Mouse (Mus musculus): Measurements from ENCODE around the gene Rhbdl1. TPM values are rescaled to one million over a fixed set of nuclear protein-coding genes. Genes with fewer than 3 reads are reported as not detected.

Rhbdl1 gene
- polyA plus RNA-seq, 1 experiment from 2014 or later = 1.4 TPM

- TF ChIP-seq EP300 (IDR thresholded peaks at IDR 0.05) = no peak
- no peak for TF ChIP-seq CTCF (IDR thresholded peaks at IDR 0.05)
- Histone ChIP-seq H3K4me2 (replicated peaks; ENCODE audit: low read depth, low read length) (no peak overlapping the region), H3K36me3 (ENCODE audit: insufficient read depth, low read length) (peaks cover 9% of the 10 kb centered on the region; the same call in 1 of the 2 replicates)
These were observed 44.0 kb upstream of the Rhbdl1 start for GRCm38 (mm10) chr17:25880913-25881641.

GRCm38 (mm10) chr17:25880196-25880910 is 43.3 kb upstream of the Rhbdl1 start, which contains the start of gene Wfikkn1:
TSS of gene Wfikkn1 (minus strand) at chr17:25880858.
- H3K9me3 ChIP-seq (ENCODE audit: low read length) = no peaks in the 10 kb centered on the region

More at GRCm38 (mm10) chr17:25880913-25881641, 44.0 kb upstream of the Rhbdl1 start:
- H3K9ac ChIP-seq (replicated peaks; ENCODE audit: low read depth) = no peak overlapping the region
- H3K4me3 ChIP-seq (ENCODE audit: low read depth, low read length) = no peak overlapping the region
- no peak overlapping the region for H3K27ac ChIP-seq (ENCODE audit: low read length)
- no peak for DNase-seq (ENCODE audit: low spot score)
- WGBS = 25% methylated on average over 5 of the region's 5 CpGs
- no peak for ATAC-seq
- no peaks in the 10 kb centered on the region for H3K9me3 ChIP-seq (ENCODE audit: low read length)
- no peaks in the 10 kb centered on the region for H3K27me3 ChIP-seq (replicated peaks; ENCODE audit: insufficient read depth, low read length)
- H3K4me1 ChIP-seq (ENCODE audit: insufficient read depth, low read depth, low read length) = peaks cover 2% of the 10 kb centered on the region; the same call in 1 of the 2 replicates

GRCm38 (mm10) chr17:25879750-25880149 is 42.7 kb upstream of the Rhbdl1 start:
- no peak overlapping the region for H3K4me3 ChIP-seq (ENCODE audit: low read depth, low read length)
- H3K4me1 ChIP-seq (ENCODE audit: insufficient read depth, low read depth, low read length) = peaks cover 6% of the 10 kb centered on the region; the same call in 1 of the 2 replicates
- peaks cover 9% of the 10 kb centered on the region; the same call in 1 of the 2 replicates for H3K36me3 ChIP-seq (ENCODE audit: insufficient read depth, low read length)
- no peak overlapping the region for H3K9ac ChIP-seq (replicated peaks; ENCODE audit: low read depth)
- no peak overlapping the region for H3K4me2 ChIP-seq (replicated peaks; ENCODE audit: low read depth, low read length)
- TF ChIP-seq EP300 (IDR thresholded peaks at IDR 0.05) = no peak
- TF ChIP-seq CTCF (IDR thresholded peaks at IDR 0.05) = no peak
- H3K27me3 ChIP-seq (replicated peaks; ENCODE audit: insufficient read depth, low read length) = no peaks in the 10 kb centered on the region
- WGBS = 76% methylated on average over 8 of the region's 8 CpGs
- DNase-seq (ENCODE audit: low spot score) (no peak), ATAC-seq (no peak)
- no peak overlapping the region for H3K27ac ChIP-seq (ENCODE audit: low read length)
- no peaks in the 10 kb centered on the region for H3K9me3 ChIP-seq (ENCODE audit: low read length)

More at GRCm38 (mm10) chr17:25880196-25880910, 43.3 kb upstream of the Rhbdl1 start, which contains the start of gene Wfikkn1:
- H3K4me3 ChIP-seq (ENCODE audit: low read depth, low read length) = no peak within 1 kb of the TSS
- ATAC-seq = no peak
- no peak within 1 kb of the TSS for H3K27ac ChIP-seq (ENCODE audit: low read length)
- H3K4me2 ChIP-seq (replicated peaks; ENCODE audit: low read depth, low read length) = no peak within 1 kb of the TSS
- no peak for DNase-seq (ENCODE audit: low spot score)
- H3K9ac ChIP-seq (replicated peaks; ENCODE audit: low read depth) = no peak within 1 kb of the TSS
- TF ChIP-seq CTCF (IDR thresholded peaks at IDR 0.05) (no peak), EP300 (IDR thresholded peaks at IDR 0.05) (no peak)
- 48% methylated on average over 5 of the region's 5 CpGs for WGBS
- peaks cover 6% of the 10 kb centered on the region; the same call in 1 of the 2 replicates for H3K4me1 ChIP-seq (ENCODE audit: insufficient read depth, low read depth, low read length)
- H3K36me3 ChIP-seq (ENCODE audit: insufficient read depth, low read length) = peaks cover 9% of the 10 kb centered on the region; the same call in 1 of the 2 replicates
- no peaks in the 10 kb centered on the region for H3K27me3 ChIP-seq (replicated peaks; ENCODE audit: insufficient read depth, low read length)

- Histone ChIP-seq H3K36me3 (ENCODE audit: insufficient read depth, low read length) (peaks cover 9% of the 10 kb centered on the region; the same call in 1 of the 2 replicates), H3K27me3 (replicated peaks; ENCODE audit: insufficient read depth, low read length) (no peaks in the 10 kb centered on the region), H3K9me3 (ENCODE audit: low read length) (no peaks in the 10 kb centered on the region), H3K4me3 (ENCODE audit: low read depth, low read length) (no peak overlapping the region), H3K4me2 (replicated peaks; ENCODE audit: low read depth, low read length) (no peak overlapping the region), H3K27ac (ENCODE audit: low read length) (no peak overlapping the region), H3K4me1 (ENCODE audit: insufficient read depth, low read depth, low read length) (peaks cover 6% of the 10 kb centered on the region; the same call in 1 of the 2 replicates), H3K9ac (replicated peaks; ENCODE audit: low read depth) (no peak overlapping the region)
- TF ChIP-seq CTCF (IDR thresholded peaks at IDR 0.05) (peak; percentile 66), EP300 (IDR thresholded peaks at IDR 0.05) (no peak)
- ATAC-seq (no peak), DNase-seq (ENCODE audit: low spot score) (no peak)
- 65% methylated on average over 4 of the region's 4 CpGs for WGBS
These were observed 42.2 kb upstream of the Rhbdl1 start for GRCm38 (mm10) chr17:25879261-25879660.

GRCm38 (mm10) chr17:25878611-25879180 is 41.6 kb upstream of the Rhbdl1 start:
- Histone ChIP-seq H3K36me3 (ENCODE audit: insufficient read depth, low read length) (peaks cover 6% of the 10 kb centered on the region; the same call in 1 of the 2 replicates), H3K27ac (ENCODE audit: low read length) (no peak overlapping the region), H3K9ac (replicated peaks; ENCODE audit: low read depth) (no peak overlapping the region), H3K27me3 (replicated peaks; ENCODE audit: insufficient read depth, low read length) (no peaks in the 10 kb centered on the region), H3K4me2 (replicated peaks; ENCODE audit: low read depth, low read length) (no peak overlapping the region), H3K4me1 (ENCODE audit: insufficient read depth, low read depth, low read length) (peaks cover 6% of the 10 kb centered on the region; the same call in 1 of the 2 replicates), H3K4me3 (ENCODE audit: low read depth, low read length) (no peak overlapping the region), H3K9me3 (ENCODE audit: low read length) (no peaks in the 10 kb centered on the region)
- no peak for ATAC-seq
- no peak for DNase-seq (ENCODE audit: low spot score)
- WGBS = 93% methylated on average over 19 of the region's 19 CpGs
- no peak for TF ChIP-seq CTCF (IDR thresholded peaks at IDR 0.05)
- no peak for TF ChIP-seq EP300 (IDR thresholded peaks at IDR 0.05)

Measured in lung, postnatal 0 days (tissue).